Mouse (Mus musculus) embryo, embryonic 10 days (tissue): ENCODE data around the gene Ppp1r9a.

Experiments used
- DNase-seq: peaks from one replicate; pipeline ENCODE4 v3.0.0-alpha.2; 2015; ENCODE audit warnings: low spot score

Gene Ppp1r9a

DNA sequence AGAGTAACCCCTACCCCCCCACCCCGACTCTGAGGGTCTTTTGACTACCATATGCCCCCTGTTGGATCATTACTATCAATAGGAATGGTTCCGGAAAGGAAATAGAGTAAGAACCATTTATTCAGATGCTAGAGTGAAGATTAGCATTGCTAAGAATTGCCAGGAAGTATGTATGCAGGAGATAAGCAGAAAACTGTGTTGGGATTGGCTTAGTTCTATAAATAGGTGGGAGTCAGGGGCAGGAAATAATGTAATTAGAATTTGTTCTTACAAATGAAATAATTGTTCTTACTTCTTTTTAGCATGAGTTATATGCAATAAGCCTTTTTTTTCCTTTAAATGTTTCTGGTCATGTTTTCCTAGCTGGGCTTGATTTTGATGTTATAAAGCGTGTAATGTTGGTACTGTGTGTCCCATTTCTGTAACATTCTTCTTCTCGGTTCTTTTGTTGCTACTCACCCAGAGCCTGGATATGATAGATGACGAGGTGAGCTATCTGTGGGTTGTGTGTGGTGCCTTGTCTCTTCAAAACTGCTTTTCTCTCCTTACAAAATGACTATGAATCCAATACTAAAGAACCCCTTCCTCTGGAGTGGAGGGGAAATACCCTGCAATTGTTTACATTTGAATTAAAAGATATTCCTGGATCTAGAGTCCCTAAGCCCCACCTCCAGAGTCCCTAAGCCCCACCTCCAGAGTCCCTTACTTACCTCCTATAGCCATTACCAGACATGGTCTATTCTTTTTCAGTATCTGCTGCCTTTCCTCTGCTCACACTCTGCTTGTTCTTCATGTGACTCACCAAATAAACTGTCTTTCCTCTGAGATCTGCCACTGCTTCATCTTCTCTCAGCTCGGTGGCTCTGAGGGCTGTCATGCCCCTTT is 254.1 kb downstream of the Ppp1r9a start:
- DNase-seq, result no peak

DNA sequence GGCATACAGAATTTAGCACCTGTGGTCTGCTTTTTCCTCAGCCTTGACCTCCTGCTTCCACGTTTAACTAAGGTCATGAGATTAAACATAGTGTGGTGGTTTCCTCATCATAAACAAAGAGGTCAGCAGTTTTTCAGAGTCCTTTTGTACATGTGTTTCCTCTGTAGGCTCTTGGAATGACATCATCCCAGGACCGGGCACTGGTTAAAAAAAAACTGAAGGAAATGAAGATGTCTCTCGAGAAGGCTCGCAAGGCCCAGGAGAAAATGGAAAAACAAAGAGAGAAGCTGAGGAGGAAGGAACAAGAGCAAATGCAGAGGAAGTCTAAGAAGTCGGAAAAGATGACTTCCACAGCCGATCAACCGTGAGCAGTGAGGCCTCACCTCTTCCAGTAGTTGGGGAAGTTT is 256.7 kb downstream of the Ppp1r9a start:
- DNase-seq, result no peak

DNA sequence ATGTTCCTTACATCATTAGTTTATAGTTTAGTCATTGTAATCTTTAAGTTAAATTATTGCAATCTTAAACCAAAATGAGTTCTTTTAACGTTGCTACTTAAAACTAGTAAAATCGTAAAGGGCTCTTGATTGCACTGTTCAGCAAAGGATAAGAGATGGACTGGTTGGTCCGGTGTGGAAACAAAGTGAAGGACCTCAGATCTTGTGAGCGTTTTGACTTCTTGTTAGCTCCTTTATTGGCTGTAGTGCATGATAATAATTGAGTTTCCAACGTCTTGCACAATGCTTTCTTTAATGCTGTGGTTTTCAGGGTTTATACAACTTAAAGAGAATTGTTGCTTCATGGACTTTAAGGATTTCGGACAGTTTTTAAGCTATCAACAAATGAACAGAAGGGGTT is 259.3 kb downstream of the Ppp1r9a start:
- no peak for DNase-seq

DNA sequence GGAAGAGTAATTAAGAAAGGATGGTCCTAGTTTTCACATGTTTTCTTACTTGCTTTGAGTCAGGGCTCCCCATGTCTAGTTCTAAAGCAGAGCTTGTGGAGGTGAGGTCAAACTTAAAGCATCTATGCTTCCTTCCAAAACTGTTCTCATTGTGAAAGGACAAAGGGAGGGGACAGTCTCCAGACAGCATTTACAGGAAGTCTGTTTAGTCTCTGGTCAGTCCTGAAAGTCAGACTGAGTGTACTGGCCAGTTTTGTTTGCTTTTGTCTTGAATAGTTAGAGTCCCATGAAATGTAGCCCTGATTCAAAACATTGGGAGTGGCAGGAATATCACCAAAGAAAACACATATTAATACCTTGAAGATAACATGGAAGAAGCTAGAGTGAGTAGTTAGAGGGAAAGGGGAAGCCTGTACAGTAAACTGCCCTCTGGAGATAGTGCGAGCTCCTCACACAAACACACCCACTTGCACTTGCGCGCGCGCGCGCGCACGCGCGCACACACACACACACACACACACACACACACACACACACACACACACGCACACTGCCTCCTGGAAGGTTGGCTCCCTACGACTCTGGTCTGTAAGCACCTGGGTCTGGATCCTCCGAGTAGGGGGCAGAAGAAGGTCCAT is 260.9 kb downstream of the Ppp1r9a start:
- no peak for DNase-seq

DNA sequence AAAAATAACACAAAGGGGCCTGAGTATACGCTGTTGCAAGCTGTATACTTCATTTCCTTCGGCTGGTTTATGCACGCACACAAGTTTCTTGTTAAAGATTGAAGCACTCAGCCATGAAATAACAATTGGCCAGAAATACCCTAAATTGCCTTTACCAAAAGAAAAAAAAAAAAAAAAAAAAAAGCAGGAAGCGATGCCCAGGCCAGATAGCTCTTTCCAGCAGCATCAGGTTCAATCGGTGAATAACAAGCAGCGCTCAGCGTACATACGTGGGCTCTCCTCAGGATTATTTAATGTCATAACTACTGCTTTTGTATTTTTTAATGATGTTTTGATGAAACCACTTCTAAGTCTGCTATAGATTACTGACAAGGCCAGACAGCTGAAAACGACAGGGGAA is 262.1 kb downstream of the Ppp1r9a start:
- no peak for DNase-seq

- peak; percentile 48 for DNase-seq
Measured at GRCm38 (mm10) chr6:5167051-5167677, 264.4 kb downstream of the Ppp1r9a start.

DNA sequence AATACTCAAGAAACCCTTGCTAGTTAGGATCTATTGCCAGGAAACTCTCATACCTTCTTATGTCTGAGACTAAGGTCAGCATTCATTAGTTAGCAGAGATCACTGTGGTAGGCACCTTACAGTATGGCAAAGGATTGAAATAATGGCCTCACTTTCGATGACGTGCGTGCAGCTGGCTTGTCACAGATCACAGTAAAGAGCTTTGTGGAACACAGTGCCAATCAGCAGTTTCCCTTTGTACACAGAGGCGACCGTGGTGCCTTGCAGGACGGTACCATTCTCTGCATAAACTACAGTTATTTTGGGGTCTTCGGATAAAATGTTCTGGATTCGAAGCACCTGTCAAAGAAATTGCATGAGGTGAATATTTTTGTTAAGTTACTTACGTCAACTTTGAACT is 265.4 kb downstream of the Ppp1r9a start:
- no peak for DNase-seq

DNA sequence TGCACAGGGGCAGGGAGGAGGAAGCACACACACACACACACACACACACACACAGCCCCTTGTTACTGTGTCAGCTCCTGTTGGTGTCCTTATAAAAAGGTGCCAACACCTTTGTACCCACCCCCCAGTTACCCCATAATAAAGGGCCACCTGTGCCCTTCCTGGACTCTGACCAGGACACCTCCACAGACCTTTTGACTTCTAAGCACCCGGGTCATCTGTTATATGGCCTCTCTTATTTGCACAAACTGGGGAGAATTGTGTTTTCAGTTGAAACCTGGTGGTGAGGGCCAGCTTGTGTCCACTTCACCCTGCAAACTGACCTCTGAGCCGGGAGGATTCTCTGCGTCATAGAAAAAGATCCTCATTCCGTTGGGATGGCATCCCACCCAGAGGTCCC is 268.7 kb downstream of the Ppp1r9a start:
- no peak for DNase-seq

GRCm38 (mm10) chr6:5172571-5172970 is 269.9 kb downstream of the Ppp1r9a start:
- no peak for DNase-seq

GRCm38 (mm10) chr6:5174179-5174812 is 271.6 kb downstream of the Ppp1r9a start:
- no peak for DNase-seq

GRCm38 (mm10) chr6:5177967-5178891 is 275.5 kb downstream of the Ppp1r9a start:
- DNase-seq, result peak; percentile 43

GRCm38 (mm10) chr6:5179189-5179588 is 276.5 kb downstream of the Ppp1r9a start:
- no peak for DNase-seq

DNA sequence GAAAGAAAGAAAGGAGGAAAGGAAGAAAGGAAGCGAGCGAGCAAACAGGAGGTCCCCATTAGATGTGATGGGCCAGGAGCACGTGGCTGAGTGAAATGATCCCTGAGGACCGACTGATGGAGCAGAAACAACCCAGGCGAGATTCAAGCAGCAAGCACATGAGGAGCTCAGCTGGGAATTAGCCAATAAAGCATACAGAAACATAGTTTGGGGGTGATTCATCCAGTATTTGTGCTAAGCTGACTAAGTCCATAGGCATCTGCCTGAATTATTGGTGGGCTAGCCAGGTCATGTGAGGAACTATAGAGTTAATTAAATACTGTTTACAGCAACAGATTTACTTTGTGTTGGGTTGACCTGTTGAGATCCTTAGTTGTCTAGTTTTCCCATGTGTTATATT is 277.9 kb downstream of the Ppp1r9a start:
- no peak for DNase-seq

DNA sequence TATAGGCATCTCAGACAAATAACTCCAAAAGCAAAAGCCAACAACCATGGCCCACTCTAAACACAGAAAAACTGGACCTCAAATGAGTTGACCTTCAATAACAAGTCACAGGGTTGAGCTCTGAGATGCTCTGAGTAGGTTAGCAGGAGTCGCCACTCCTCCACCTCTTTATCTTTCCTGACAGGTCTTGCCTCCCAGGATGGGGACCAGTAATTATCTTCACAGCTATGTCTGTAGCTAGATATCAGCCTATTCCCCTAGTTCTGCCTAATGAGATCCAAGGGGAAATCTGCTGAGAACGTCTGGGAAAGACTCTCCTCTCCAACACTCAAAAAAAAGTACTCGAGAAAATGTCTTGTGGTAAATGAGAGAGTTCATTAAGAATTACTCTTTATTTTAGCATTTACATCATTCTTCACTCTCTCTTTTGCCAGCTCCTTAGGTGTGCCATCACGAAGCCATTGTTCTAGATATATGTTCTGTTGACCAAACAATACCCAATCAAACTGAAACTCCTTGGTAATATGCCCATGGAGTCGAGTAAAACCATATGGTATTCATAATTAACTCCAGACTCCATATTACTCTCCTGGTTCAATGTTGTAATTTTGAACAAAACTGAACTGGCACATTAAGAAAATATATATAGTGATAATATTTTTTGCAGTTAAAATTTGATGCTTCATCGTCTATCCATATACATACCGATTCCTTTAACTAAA is 283.7 kb downstream of the Ppp1r9a start:
- DNase-seq, result no peak

DNA sequence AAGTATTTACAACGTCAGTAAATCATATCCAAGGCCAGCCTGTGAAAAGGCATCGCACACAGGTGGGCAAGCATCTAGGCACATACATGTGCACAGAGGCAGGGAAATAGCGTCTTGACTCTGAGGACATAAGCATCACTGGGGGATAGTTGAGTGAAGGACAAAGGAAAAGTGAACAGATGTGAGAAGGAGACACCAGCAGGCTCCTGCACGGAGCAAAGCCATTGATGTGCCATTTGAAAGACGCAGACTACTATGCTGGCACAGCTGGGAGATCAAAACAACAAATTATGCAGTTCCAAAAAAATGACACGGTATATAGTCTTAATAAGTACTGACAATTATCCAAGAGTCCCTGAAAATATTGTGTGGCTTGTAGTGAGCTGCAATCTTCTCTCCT is 284.9 kb downstream of the Ppp1r9a start:
- no peak for DNase-seq

DNA sequence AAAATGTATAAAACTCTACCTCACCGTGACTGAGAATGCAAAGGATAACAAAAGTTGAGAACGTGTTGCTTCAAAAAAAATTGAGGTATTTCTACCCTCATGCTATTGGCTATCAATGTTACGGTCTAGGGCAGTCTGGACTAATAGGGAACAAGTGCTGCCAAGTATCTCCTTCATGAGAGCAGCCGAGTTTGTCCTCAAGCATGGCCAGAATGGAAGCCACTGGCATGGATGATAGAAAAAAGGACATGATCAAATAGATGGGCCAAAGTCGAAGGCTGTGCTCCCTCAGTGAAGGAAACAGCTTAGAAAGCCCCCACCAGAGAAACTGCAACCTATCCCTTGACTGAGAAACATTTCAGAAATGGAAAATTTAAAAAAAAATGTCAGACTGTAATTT is 285.3 kb downstream of the Ppp1r9a start:
- no peak for DNase-seq

- no peak for DNase-seq
Measured at GRCm38 (mm10) chr6:5188938-5189337, 286.2 kb downstream of the Ppp1r9a start.

GRCm38 (mm10) chr6:5189507-5189906 is 286.8 kb downstream of the Ppp1r9a start:
- DNase-seq, result no peak

GRCm38 (mm10) chr6:5190761-5191160 is 288.0 kb downstream of the Ppp1r9a start:
- no peak for DNase-seq

GRCm38 (mm10) chr6:5193693-5194092 is 291.0 kb downstream of the Ppp1r9a start, which contains the start of gene Pon1:
Pon1 (minus strand) TSS chr6:5193946.
- no peak for DNase-seq

DNA sequence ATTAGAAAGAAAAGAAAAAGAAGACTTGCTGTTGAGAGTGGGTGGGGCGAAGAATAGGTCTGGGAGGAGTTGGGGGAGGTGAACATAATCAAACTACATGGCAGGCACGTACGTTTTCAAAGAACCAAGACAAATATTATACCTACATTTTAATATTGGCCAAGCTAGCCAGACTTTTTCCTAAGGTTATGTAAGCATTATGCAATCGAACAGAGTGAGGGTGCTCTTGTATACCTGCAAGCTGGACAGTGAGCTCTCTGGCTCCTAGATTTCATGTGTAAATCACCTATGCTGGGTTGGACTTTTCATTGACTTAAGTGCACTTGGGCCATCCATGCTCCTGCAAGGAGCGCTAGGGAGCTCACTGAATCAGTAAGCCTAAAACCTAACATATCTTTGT is 295.9 kb downstream of the Ppp1r9a start:
- DNase-seq, result no peak
